Mouse (Mus musculus) midbrain, postnatal 0 days (tissue): ENCODE data around the gene Acad10. TPM values are rescaled to one million over a fixed set of nuclear protein-coding genes. Genes with fewer than 3 reads are reported as not detected.
"Not testable (repeated sequence)": the region's sequence is repeated elsewhere in the genome, so short reads cannot be mapped to it uniquely, and the experiment has no call there.

Source experiments
- ATAC-seq: fragments of 200-750 bp; cut with Nextera tagmentation; 2 replicates; pipeline ENCODE4 v1.8.0; 2017; ENCODE audit warnings: moderate number of reproducible peaks, mild to moderate bottlenecking, moderate TSS enrichment, moderate library complexity; ENCODE audit not compliant: low FRiP score
- DNase-seq: peaks from one replicate; pipeline ENCODE4 v3.0.0-alpha.2; 2015; ENCODE audit warnings: low spot score
- H3K27ac ChIP-seq: fragments of 300-500 bp; sonication (generic); 2 replicates; pipeline ENCODE4 v1.5.1; 2014; ENCODE audit warnings: low read depth, mild to moderate bottlenecking, low read length, mixed read lengths
- H3K27me3 ChIP-seq: fragments of 300-500 bp; sonication (generic); 2 replicates; pipeline ENCODE4 v1.6.1; 2014; ENCODE audit warnings: low read length, control low read depth, mixed read lengths; ENCODE audit not compliant: insufficient read depth
- H3K36me3 ChIP-seq: fragments of 300-500 bp; sonication (generic); 2 replicates; pipeline ENCODE4 v1.6.1; 2014; ENCODE audit warnings: low read length, control low read depth, mixed read lengths; ENCODE audit not compliant: insufficient read depth
- H3K4me1 ChIP-seq: fragments of 300-500 bp; sonication (generic); 2 replicates; pipeline ENCODE4 v1.6.1; 2014; ENCODE audit warnings: mild to moderate bottlenecking, control low read depth, antibody characterized with exemption, low read length, mixed read lengths; ENCODE audit not compliant: insufficient read depth
- H3K4me2 ChIP-seq: fragments of 300-500 bp; sonication (generic); 2 replicates; pipeline ENCODE4 v1.6.1; 2014; ENCODE audit warnings: low read depth, mild to moderate bottlenecking, low read length, mixed read lengths; ENCODE audit not compliant: poor library complexity, severe bottlenecking
- H3K4me3 ChIP-seq: fragments of 300-500 bp; sonication (generic); 2 replicates; pipeline ENCODE4 v1.5.1; 2014; ENCODE audit warnings: low read depth, mild to moderate bottlenecking, low read length, moderate library complexity
- H3K9ac ChIP-seq: fragments of 300-500 bp; sonication (generic); replicated peaks from 2 replicates; pipeline ENCODE4 v1.6.1; 2014; ENCODE audit warnings: mild to moderate bottlenecking, low read length, moderate library complexity, mixed read lengths; ENCODE audit not compliant: poor library complexity, severe bottlenecking
- H3K9me3 ChIP-seq: fragments of 300-500 bp; sonication (generic); 2 replicates; pipeline ENCODE4 v1.6.1; 2016; ENCODE audit warnings: low read length, control low read depth
- CTCF ChIP-seq: IDR thresholded peaks from 2 replicates; pipeline ENCODE4 v1.5.1; 2016; ENCODE audit warnings: antibody characterized with exemption, mild to moderate bottlenecking
- WGBS: fragments of 180-500 bp; shearing (Covaris S2); extraction: QIAGEN DNeasy Blood & Tissue Kit; methylation state at CpG from one replicate; pipeline ENCODE4 v1.1.7; 2014; 5-methylcytosine and 5-hydroxymethylcytosine counted together
- polyA plus RNA-seq: library from polyadenylated mRNA; unstranded; fragments of >200 nt; fragmentation: Nextera tagmentation; extraction: Ambion mirVana; gene quantifications from 2 replicates; pipeline ENCODE4 v1.2.1, GENCODE M21; 2015
- total RNA-seq: library from RNA; depleted of rRNA; stranded (reverse); fragments of >200 nt; gene quantifications from 2 replicates; pipeline ENCODE4 v1.2.3, GENCODE M21; 2014

The Acad10 gene
- total and polyA plus RNA-seq, 2 experiments from 2014 or later = 1.4 to 1.7 TPM

DNA sequence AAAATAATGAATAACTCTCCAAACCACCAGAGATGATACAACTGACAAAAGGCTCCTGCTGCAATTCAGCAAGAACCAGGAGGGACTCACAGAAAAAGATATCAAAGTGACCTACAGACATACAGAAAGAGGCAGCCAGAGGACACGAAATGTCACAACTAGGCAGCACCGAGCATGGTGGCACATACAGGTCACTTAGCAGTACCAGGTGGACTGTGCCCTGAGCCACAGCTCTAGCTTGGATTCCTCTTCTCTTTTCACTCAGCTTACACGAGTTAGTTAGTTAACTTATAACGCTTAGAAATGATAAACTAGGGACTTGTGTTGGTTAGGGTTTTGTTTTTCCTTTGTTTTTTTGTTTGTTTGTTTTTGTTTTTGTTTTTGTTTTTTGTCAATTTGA is 5.8 kb downstream of the Acad10 start:
- Histone ChIP-seq H3K27ac (no peak overlapping the region), H3K9ac (no peak overlapping the region), H3K27me3 (no peaks in the 10 kb centered on the region), H3K4me1 (no peaks in the 10 kb centered on the region), H3K4me2 (no peak overlapping the region), H3K9me3 (no peaks in the 10 kb centered on the region), H3K4me3 (no peak overlapping the region), H3K36me3 (no peaks in the 10 kb centered on the region)
- no peak for ATAC-seq
- 83% methylated on average over 4 of the region's 4 CpGs for WGBS
- no peak for DNase-seq
- TF ChIP-seq CTCF = no peak

- Histone ChIP-seq H3K27me3 (no peaks in the 10 kb centered on the region), H3K9ac (no peak overlapping the region), H3K27ac (no peak overlapping the region), H3K4me2 (no peak overlapping the region), H3K4me1 (no peaks in the 10 kb centered on the region), H3K4me3 (no peak overlapping the region), H3K9me3 (no peaks in the 10 kb centered on the region), H3K36me3 (no peaks in the 10 kb centered on the region)
- no peak for ATAC-seq
- DNase-seq = no peak
- TF ChIP-seq CTCF = no peak
- 80% methylated on average over 7 of the region's 7 CpGs for WGBS
Observed at GRCm38 (mm10) chr5:121649134-121649533, 11.2 kb downstream of the Acad10 start.

GRCm38 (mm10) chr5:121639601-121640000 is 20.7 kb downstream of the Acad10 start:
- H3K36me3 ChIP-seq = no peaks in the 10 kb centered on the region
- no peak for TF ChIP-seq CTCF
- 91% methylated on average over 9 of the region's 9 CpGs for WGBS
- H3K9ac ChIP-seq = no peak overlapping the region
- no peaks in the 10 kb centered on the region for H3K27me3 ChIP-seq
- no peak overlapping the region for H3K27ac ChIP-seq
- H3K4me3 ChIP-seq = no peak overlapping the region
- DNase-seq (no peak), ATAC-seq (no peak)
- no peaks in the 10 kb centered on the region for H3K4me1 ChIP-seq
- no peak overlapping the region for H3K4me2 ChIP-seq
- H3K9me3 ChIP-seq = no peaks in the 10 kb centered on the region

- WGBS = 83% methylated on average over 6 of the region's 6 CpGs
- Histone ChIP-seq H3K36me3 (no peaks in the 10 kb centered on the region), H3K4me1 (no peaks in the 10 kb centered on the region), H3K9ac (no peak overlapping the region), H3K4me3 (no peak overlapping the region), H3K27me3 (no peaks in the 10 kb centered on the region), H3K4me2 (no peak overlapping the region), H3K27ac (no peak overlapping the region), H3K9me3 (no peaks in the 10 kb centered on the region)
- no peak for TF ChIP-seq CTCF
- ATAC-seq = no peak
- no peak for DNase-seq
Observed at GRCm38 (mm10) chr5:121637296-121637695, 23.0 kb downstream of the Acad10 start.

DNA sequence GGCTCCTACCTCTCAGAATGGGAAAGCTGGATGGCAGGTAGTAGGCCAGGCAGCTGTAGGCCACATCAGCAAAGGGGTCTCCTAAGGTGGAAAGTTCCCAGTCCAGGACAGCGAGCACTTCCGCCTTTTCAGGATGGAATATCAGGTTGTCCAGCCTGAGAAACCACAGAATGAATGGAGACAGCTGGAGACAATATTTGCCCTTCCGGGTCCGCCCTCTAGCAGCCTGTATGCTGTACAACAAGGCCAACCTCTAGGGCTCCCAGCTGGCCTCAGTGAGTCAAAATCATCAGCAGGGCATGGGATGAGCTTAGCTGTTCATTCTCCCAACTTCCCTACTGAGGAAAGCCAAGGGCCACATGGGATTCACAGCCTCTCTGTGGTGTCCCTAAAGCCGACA is 25.6 kb downstream of the Acad10 start:
- WGBS = 91% methylated on average over 5 of the region's 5 CpGs
- H3K9ac ChIP-seq = no peak overlapping the region
- H3K4me2 ChIP-seq = no peak overlapping the region
- TF ChIP-seq CTCF = no peak
- ATAC-seq = no peak
- H3K27me3 ChIP-seq = no peaks in the 10 kb centered on the region
- H3K4me1 ChIP-seq = no peaks in the 10 kb centered on the region
- no peak overlapping the region for H3K27ac ChIP-seq
- no peak for DNase-seq
- no peaks in the 10 kb centered on the region for H3K9me3 ChIP-seq
- H3K36me3 ChIP-seq = no peaks in the 10 kb centered on the region
- H3K4me3 ChIP-seq = no peak overlapping the region

DNA sequence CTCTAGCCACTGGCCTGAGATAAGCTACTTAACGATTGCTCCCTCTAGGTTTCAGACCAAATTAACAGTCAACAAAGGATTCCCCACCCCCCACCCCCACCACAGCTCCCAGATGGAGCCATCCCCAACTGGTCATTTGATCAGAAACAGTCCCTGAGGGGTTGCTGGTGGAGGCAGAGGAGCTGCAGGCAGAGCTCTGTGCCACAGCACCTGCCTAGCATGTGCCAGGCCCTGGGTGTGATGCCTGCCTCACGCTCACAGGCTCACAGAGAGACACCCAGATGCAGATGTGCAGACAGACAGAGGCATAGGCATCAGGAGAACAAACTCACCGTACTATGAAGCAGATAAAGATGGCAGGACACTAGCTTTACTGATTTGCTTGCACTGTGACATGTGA is 27.5 kb downstream of the Acad10 start:
- Histone ChIP-seq H3K4me2 (no peak overlapping the region), H3K9me3 (no peaks in the 10 kb centered on the region), H3K36me3 (no peaks in the 10 kb centered on the region), H3K4me3 (no peak overlapping the region), H3K27me3 (no peaks in the 10 kb centered on the region), H3K4me1 (no peaks in the 10 kb centered on the region), H3K9ac (no peak overlapping the region), H3K27ac (no peak overlapping the region)
- DNase-seq (no peak), ATAC-seq (no peak)
- WGBS = 26% methylated on average over 3 of the region's 3 CpGs
- no peak for TF ChIP-seq CTCF

GRCm38 (mm10) chr5:121631106-121631647 is 29.1 kb downstream of the Acad10 start:
- not testable (repeated sequence) for H3K9ac ChIP-seq, ATAC-seq, H3K27me3 ChIP-seq, H3K36me3 ChIP-seq, H3K4me1 ChIP-seq, H3K4me2 ChIP-seq, DNase-seq, H3K4me3 ChIP-seq, H3K27ac ChIP-seq, H3K9me3 ChIP-seq
- WGBS = 55% methylated on average over 8 of the region's 9 CpGs
